Mouse (Mus musculus): ENCODE measurements around the gene Psma4. TPM values are rescaled to one million over a fixed set of nuclear protein-coding genes. Genes with fewer than 3 reads are reported as not detected.
"Not testable (repeated sequence)": the region's sequence is repeated elsewhere in the genome, so short reads cannot be mapped to it uniquely, and the experiment has no call there.

Psma4 gene
- polyA plus RNA-seq, 1 experiment from 2014 or later, result 267 TPM

GRCm38 (mm10) chr9:54944467-54944866, 6.1 kb upstream of the Psma4 start:
- Histone ChIP-seq H3K27me3 (no peaks in the 10 kb centered on the region), H3K4me1 (no peaks in the 10 kb centered on the region), H3K9me3 (replicated peaks) (no peaks in the 10 kb centered on the region), H3K9ac (no peak overlapping the region), H3K36me3 (no peaks in the 10 kb centered on the region), H3K27ac (no peak overlapping the region), H3K4me2 (replicated peaks) (no peak overlapping the region), H3K4me3 (no peak overlapping the region)
- ATAC-seq (ENCODE audit: low FRiP score), result no peak
- 67% methylated on average over 2 of the region's 2 CpGs for WGBS

- peaks cover 2% of the 10 kb centered on the region; the same call in 1 of the 2 replicates for H3K4me1 ChIP-seq
- H3K27me3 ChIP-seq, result no peaks in the 10 kb centered on the region
- 79% methylated on average over 16 of the region's 16 CpGs for WGBS
- no peaks in the 10 kb centered on the region for H3K9me3 ChIP-seq (replicated peaks)
- ATAC-seq (ENCODE audit: low FRiP score), result no peak
- no peaks in the 10 kb centered on the region for H3K36me3 ChIP-seq
- no peak overlapping the region for H3K9ac ChIP-seq
- no peak overlapping the region for H3K4me3 ChIP-seq
- no peak overlapping the region for H3K27ac ChIP-seq
- H3K4me2 ChIP-seq (replicated peaks), result no peak overlapping the region
Observed at GRCm38 (mm10) chr9:54946256-54946655, 4.3 kb upstream of the Psma4 start.

DNA sequence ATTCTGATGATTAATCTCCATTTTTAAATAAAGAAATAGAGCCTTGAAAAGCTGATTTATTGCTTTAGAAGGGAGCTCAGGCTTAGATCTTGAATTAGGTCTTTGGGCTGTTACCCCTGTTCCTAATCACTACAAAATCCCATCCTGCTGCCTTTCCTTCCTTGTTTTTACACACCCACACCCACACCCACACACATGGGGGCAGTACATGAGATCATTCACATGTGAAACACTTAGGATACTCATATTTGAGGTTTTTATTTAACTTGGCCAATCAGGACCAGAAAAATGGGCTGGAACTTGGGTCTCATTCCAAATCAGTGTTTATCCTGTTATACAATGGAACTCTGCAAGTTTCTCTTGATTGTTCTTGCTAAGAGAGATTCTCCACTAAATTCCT, 1.1 kb upstream of the Psma4 start:
- H3K27ac ChIP-seq, result no peak overlapping the region
- H3K27me3 ChIP-seq, result no peaks in the 10 kb centered on the region
- no peak for ATAC-seq (ENCODE audit: low FRiP score)
- H3K36me3 ChIP-seq, result peaks cover 17% of the 10 kb centered on the region
- H3K4me3 ChIP-seq, result no peak overlapping the region
- no peak overlapping the region for H3K4me2 ChIP-seq (replicated peaks)
- H3K9me3 ChIP-seq (replicated peaks), result no peaks in the 10 kb centered on the region
- H3K4me1 ChIP-seq, result peaks cover 22% of the 10 kb centered on the region
- H3K9ac ChIP-seq, result no peak overlapping the region

- WGBS, result 50% methylated on average over 8 of the region's 8 CpGs
- not testable (repeated sequence) for H3K27me3 ChIP-seq; H3K9me3 ChIP-seq (replicated peaks)
- peak; percentile 67 for ATAC-seq (ENCODE audit: low FRiP score)
- Histone ChIP-seq H3K4me2 (replicated peaks) (peak overlapping the region; percentile 74), H3K27ac (peak overlapping the region; percentile 96), H3K4me3 (peak overlapping the region; percentile 89), H3K36me3 (peaks cover 22% of the 10 kb centered on the region), H3K4me1 (peaks cover 22% of the 10 kb centered on the region), H3K9ac (peak overlapping the region; percentile 87; the same call in 1 of the 2 replicates)
Observed at GRCm38 (mm10) chr9:54950162-54950561, 428 bp upstream of the Psma4 start.

DNA sequence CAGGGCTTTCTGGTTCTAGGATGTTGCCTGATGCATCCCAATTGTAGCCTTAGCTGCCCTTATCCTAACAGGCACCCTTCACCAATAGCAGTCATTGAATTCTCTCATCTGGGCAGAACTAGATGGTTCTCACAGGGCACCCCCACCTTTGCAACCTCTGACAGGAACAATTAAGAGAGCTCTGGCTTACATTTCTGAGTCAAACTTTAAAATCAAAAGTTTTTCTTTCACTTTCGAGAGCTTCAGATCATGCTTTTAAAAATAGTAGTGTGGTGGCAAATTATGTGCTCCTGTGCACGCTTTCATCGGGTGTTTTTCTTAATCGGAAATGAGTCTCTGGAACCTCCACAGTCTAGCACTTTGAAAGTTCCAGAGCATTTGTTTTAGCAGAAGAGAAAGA, 10.5 kb downstream of the Psma4 start:
- no peaks in the 10 kb centered on the region for H3K27me3 ChIP-seq
- no peaks in the 10 kb centered on the region for H3K4me1 ChIP-seq
- no peak overlapping the region for H3K27ac ChIP-seq
- no peak for ATAC-seq (ENCODE audit: low FRiP score)
- no peaks in the 10 kb centered on the region for H3K9me3 ChIP-seq (replicated peaks)
- peaks cover 43% of the 10 kb centered on the region for H3K36me3 ChIP-seq
- H3K9ac ChIP-seq, result no peak overlapping the region
- H3K4me2 ChIP-seq (replicated peaks), result no peak overlapping the region
- WGBS, result 94% methylated on average over 4 of the region's 4 CpGs
- H3K4me3 ChIP-seq, result no peak overlapping the region

DNA sequence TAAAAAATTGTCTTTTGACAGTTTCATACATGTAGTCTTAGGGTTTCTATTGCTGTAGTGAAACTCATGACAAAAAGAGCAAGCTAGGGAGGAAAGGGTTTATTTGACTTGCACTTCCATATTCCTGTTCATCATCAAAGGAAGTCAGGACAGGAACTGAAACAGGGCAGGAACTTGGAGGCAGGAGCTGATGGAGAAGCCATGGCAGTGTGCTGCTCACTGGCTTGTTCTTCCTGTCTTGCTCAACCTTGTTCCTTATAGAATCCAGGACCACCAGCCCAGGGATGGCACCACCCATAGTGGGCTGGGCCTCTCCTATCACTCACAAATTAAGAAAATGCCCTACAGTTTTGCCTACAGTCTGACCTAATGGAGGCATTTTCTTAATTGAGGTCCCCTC, 13.1 kb downstream of the Psma4 start:
- no peak overlapping the region for H3K4me3 ChIP-seq
- ATAC-seq (ENCODE audit: low FRiP score), result no peak
- H3K4me2 ChIP-seq (replicated peaks), result no peak overlapping the region
- no peaks in the 10 kb centered on the region for H3K9me3 ChIP-seq (replicated peaks)
- no peaks in the 10 kb centered on the region for H3K27me3 ChIP-seq
- H3K4me1 ChIP-seq, result no peaks in the 10 kb centered on the region
- peaks cover 18% of the 10 kb centered on the region for H3K36me3 ChIP-seq
- no peak overlapping the region for H3K9ac ChIP-seq
- H3K27ac ChIP-seq, result no peak overlapping the region

DNA sequence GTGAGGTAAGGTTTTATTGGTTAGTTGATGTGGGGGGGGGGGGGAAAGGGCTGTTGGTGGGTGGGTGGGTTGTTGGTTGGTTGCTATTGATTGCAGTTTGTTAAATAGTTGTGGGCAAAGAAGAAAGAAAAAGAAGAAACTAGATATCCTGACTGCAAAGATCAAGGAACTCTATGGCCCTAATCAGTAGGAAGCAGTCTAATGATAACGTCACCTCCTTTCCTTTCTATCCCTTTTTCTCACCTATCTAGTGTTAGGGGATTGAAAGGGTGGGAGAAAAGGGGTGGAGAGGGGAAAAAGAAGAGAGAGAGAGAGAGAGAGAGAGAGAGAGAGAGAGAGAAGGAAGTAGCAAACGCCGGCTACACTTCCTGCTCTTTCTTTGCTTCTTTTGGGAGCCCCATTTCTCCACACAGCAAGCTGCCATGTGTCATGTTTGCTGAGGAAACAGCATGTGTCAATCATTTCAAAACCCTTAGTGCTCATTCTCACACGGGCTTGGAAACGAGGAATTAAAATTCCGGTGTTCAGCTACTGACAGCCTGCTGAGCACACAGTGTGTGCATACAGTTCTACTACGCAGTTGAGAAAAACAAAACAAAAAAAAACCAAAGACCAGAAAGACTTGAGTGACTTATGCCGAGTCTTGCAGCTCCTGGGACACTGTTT, 19.5 kb downstream of the Psma4 start:
- 62% methylated on average over 8 of the region's 8 CpGs for WGBS
- no peak overlapping the region for H3K27ac ChIP-seq
- H3K9ac ChIP-seq, result no peak overlapping the region
- no peaks in the 10 kb centered on the region for H3K4me1 ChIP-seq
- no peak overlapping the region for H3K4me3 ChIP-seq
- no peaks in the 10 kb centered on the region for H3K9me3 ChIP-seq (replicated peaks)
- no peaks in the 10 kb centered on the region for H3K27me3 ChIP-seq
- no peaks in the 10 kb centered on the region for H3K36me3 ChIP-seq
- H3K4me2 ChIP-seq (replicated peaks), result no peak overlapping the region
- ATAC-seq (ENCODE audit: low FRiP score), result no peak

DNA sequence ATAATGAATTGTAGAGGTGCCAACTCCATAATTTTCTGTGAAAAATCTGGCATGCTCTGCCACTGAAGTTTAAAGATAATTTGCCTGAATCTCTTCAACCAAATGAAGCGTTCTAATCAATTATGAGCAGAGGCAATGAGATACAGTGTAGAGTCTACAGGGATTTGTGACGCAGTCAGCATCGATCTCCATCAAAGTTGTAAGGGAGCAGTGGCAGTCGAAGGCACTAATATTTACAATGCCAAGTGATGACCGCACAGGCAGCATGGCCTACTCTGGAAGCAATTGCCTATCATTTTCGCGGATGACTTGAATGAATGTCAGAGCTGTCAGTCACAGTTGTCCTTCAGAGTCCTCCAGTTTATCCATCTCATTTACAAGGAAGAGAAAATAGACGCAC, 30.1 kb downstream of the Psma4 start, which contains the start of gene Chrna5:
Gene Chrna5 (plus strand): TSS at position 207 of the 400 bp plus-strand sequence.
- Histone ChIP-seq H3K4me2 (replicated peaks) (peak within 1 kb of the TSS; percentile 66), H3K4me3 (peak within 1 kb of the TSS; percentile 61), H3K4me1 (peaks cover 11% of the 10 kb centered on the region), H3K9me3 (replicated peaks) (no peaks in the 10 kb centered on the region; the same call in 1 of the 2 replicates), H3K36me3 (no peaks in the 10 kb centered on the region), H3K27ac (peak within 1 kb of the TSS; percentile 45), H3K9ac (peak within 1 kb of the TSS; percentile 33), H3K27me3 (peaks cover 36% of the 10 kb centered on the region)
- ATAC-seq (ENCODE audit: low FRiP score), result peak; percentile 55; the same call in 1 of the 2 replicates
- 50% methylated on average over 8 of the region's 8 CpGs for WGBS

DNA sequence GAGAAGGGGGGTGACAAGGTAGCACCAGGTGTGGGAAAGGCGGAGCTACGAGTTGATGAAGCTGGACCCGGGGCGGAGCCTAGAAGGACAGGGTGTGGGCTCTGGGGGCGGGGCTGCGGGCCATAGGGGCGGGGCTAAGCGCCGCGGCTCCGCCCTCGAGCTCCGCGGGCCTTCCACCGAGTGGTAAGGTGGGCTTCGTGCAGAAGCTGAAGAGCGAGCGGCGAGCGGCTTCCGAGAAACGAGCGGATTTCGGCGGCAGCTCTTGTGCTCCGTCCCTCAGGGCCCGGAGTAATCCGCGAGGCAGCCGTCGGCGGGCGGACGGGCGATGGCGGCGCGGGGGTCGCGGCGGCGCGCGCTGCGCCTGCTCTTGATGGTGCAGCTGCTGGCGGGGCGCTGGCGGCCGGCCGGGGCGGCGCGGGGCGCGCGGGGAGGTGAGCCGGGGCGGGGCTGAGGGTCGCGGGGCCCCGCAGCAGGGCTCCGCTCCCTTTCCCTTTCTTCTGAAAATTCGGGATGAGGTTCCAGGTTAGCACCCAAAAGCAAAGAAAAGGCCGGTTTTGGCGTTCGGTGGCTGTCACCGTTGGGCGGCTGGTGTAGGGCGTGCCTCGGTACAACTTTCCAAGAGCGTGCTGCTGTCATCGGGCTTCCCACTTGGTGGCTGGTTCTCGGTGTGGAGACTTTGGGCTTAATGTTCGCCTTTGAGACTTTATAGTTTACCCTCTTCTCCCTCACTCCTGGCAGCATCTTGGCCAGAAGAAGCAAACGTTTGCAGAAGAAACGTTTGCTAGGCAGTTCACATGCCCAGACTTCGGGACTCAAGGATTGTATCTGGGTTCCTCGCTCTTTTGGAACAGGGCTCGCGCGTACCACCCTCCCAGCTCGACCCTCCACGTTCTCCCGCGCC, 31.0 kb downstream of the Psma4 start:
- H3K4me1 ChIP-seq, result peaks cover 11% of the 10 kb centered on the region
- H3K9ac ChIP-seq, result peak overlapping the region; percentile 33
- no peaks in the 10 kb centered on the region; the same call in 1 of the 2 replicates for H3K9me3 ChIP-seq (replicated peaks)
- H3K4me2 ChIP-seq (replicated peaks), result peak overlapping the region; percentile 66
- peak overlapping the region; percentile 45 for H3K27ac ChIP-seq
- ATAC-seq (ENCODE audit: low FRiP score), result peak; percentile 82
- H3K27me3 ChIP-seq, result peaks cover 36% of the 10 kb centered on the region
- under 1% methylated on average over 82 of the region's 85 CpGs for WGBS
- peak overlapping the region; percentile 61 for H3K4me3 ChIP-seq
- no peaks in the 10 kb centered on the region for H3K36me3 ChIP-seq

- H3K9ac ChIP-seq, result no peak overlapping the region
- peak overlapping the region; percentile 61 for H3K4me3 ChIP-seq
- peaks cover 11% of the 10 kb centered on the region for H3K4me1 ChIP-seq
- no peak for ATAC-seq (ENCODE audit: low FRiP score)
- no peaks in the 10 kb centered on the region for H3K36me3 ChIP-seq
- peak overlapping the region; percentile 66 for H3K4me2 ChIP-seq (replicated peaks)
- no peak overlapping the region for H3K27ac ChIP-seq
- H3K27me3 ChIP-seq, result peaks cover 36% of the 10 kb centered on the region
- no peaks in the 10 kb centered on the region; the same call in 1 of the 2 replicates for H3K9me3 ChIP-seq (replicated peaks)
- WGBS, result 6% methylated on average over 7 of the region's 7 CpGs
Observed at GRCm38 (mm10) chr9:54982401-54982800, 31.8 kb downstream of the Psma4 start.

DNA sequence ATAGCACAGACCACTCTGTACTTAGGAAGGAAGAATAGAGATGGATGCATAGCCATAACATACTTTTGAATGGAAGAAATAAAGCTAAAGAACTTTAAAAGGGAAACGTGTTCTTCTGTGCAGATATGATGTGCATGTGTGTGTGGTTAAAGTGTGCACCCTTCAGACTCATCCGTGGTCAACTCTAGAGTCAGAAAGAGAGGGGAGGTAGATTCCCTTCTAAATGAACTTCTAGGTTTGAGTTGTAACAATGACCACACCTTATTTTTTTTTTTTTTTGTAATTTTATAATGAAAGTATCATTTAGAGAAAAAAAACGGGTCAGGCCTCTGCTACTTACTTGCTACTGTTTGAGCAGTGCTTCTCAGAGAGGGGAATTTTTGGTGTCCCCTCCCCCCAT, 39.8 kb downstream of the Psma4 start:
- no peak overlapping the region for H3K9ac ChIP-seq
- 78% methylated on average over 3 of the region's 3 CpGs for WGBS

DNA sequence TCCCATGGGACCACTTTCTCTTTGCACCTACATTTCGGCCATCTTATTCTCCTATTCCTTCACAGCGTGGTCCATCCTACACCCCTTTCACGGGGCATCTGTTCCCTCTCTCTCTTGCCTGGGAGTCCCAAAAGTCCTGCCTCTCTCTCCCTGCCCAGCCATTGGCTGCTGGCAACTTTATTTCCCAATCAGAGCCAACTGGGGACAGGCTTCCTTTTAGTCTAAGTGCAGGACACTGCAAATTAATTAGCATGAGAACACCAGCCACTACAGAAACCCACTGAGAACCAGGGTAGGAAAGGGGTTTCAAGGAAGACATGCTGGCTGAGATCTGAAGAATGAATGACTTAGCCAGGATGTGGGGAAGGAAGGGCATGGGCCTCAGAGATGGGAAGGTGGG, 43.8 kb downstream of the Psma4 start:
- no peaks in the 10 kb centered on the region for H3K36me3 ChIP-seq
- 52% methylated on average over 3 of the region's 3 CpGs for WGBS
- no peak overlapping the region for H3K9ac ChIP-seq
- H3K27ac ChIP-seq, result no peak overlapping the region
- H3K4me2 ChIP-seq (replicated peaks), result no peak overlapping the region
- ATAC-seq (ENCODE audit: low FRiP score), result no peak
- H3K4me3 ChIP-seq, result no peak overlapping the region
- no peaks in the 10 kb centered on the region for H3K27me3 ChIP-seq
- no peaks in the 10 kb centered on the region for H3K9me3 ChIP-seq (replicated peaks)
- H3K4me1 ChIP-seq, result no peaks in the 10 kb centered on the region

More for the DNA sequence above, 39.8 kb downstream of the Psma4 start:
- ATAC-seq (ENCODE audit: low FRiP score), result no peak
- H3K27me3 ChIP-seq, result no peaks in the 10 kb centered on the region
- H3K4me3 ChIP-seq, result no peak overlapping the region
- no peaks in the 10 kb centered on the region for H3K9me3 ChIP-seq (replicated peaks)
- H3K4me2 ChIP-seq (replicated peaks), result no peak overlapping the region
- H3K36me3 ChIP-seq, result no peaks in the 10 kb centered on the region
- no peaks in the 10 kb centered on the region for H3K4me1 ChIP-seq
- no peak overlapping the region for H3K27ac ChIP-seq

Measured in hindbrain, embryonic 12.5 days (tissue).